Mouse (Mus musculus) bone marrow, adult 2 months (tissue): ENCODE data around the gene Zbtb8a.

Experiments
- CTCF ChIP-seq: fragments of 200-500 bp; IDR thresholded peaks from 2 replicates; pipeline ENCODE4 v1.5.1; 2011; ENCODE audit warnings: low read length, control low read depth; ENCODE audit not compliant: control insufficient read depth, insufficient read depth
- POLR2A ChIP-seq: fragments of 200-500 bp; IDR thresholded peaks from 2 replicates; pipeline ENCODE4 v1.6.1; 2011; ENCODE audit warnings: low read depth, mild to moderate bottlenecking, control low read depth, low read length, borderline replicate concordance; ENCODE audit not compliant: control insufficient read depth

- TF ChIP-seq CTCF (no peak), POLR2A (no peak)
Measured at GRCm38 (mm10) chr4:129307936-129308335, 70.0 kb downstream of the Zbtb8a start.
